Mouse (Mus musculus) kidney, postnatal 14 days (tissue): ENCODE data around the gene Syngr1.

Experiments
- DNase-seq: peaks from one replicate; pipeline ENCODE4 v3.0.0; 2022; ENCODE audit warnings: mixed read lengths

The Syngr1 gene

GRCm38 (mm10) chr15:80091121-80091955 lies at the start of gene Syngr1, which contains the start of gene Rpl3:
Gene Syngr1 (plus strand): TSS chr15:80091334.
Gene Rpl3 (minus strand): TSS chr15:80091868.
- peak; percentile 83 for DNase-seq

- no peak for DNase-seq
These were observed 49.0 kb upstream of the Syngr1 start for GRCm38 (mm10) chr15:80042152-80042551.

GRCm38 (mm10) chr15:80044249-80044648 lies 46.9 kb upstream of the Syngr1 start:
- DNase-seq, result no peak

- no peak for DNase-seq
These were observed 45.4 kb upstream of the Syngr1 start for GRCm38 (mm10) chr15:80045749-80046148.

GRCm38 (mm10) chr15:80047242-80047641 lies 43.9 kb upstream of the Syngr1 start:
- no peak for DNase-seq

GRCm38 (mm10) chr15:80047973-80048372 lies 43.2 kb upstream of the Syngr1 start:
- DNase-seq, result no peak

GRCm38 (mm10) chr15:80050093-80050492 lies 41.0 kb upstream of the Syngr1 start:
- peak; percentile 68 for DNase-seq

GRCm38 (mm10) chr15:80051092-80051761 lies 39.9 kb upstream of the Syngr1 start:
- DNase-seq, result peak; percentile 50

GRCm38 (mm10) chr15:80051782-80052181 lies 39.4 kb upstream of the Syngr1 start:
- no peak for DNase-seq

- DNase-seq, result peak; percentile 43
These were observed 37.6 kb upstream of the Syngr1 start for GRCm38 (mm10) chr15:80053381-80054033.

GRCm38 (mm10) chr15:80054034-80054710 lies 37.0 kb upstream of the Syngr1 start:
- no peak for DNase-seq

GRCm38 (mm10) chr15:80058151-80058550 lies 33.0 kb upstream of the Syngr1 start:
- DNase-seq, result no peak

GRCm38 (mm10) chr15:80059606-80060005 lies 31.5 kb upstream of the Syngr1 start:
- peak; percentile 73 for DNase-seq

GRCm38 (mm10) chr15:80060356-80061070 lies 30.6 kb upstream of the Syngr1 start:
- DNase-seq, result no peak

GRCm38 (mm10) chr15:80061071-80061550 lies 30.0 kb upstream of the Syngr1 start:
- DNase-seq, result no peak

- DNase-seq, result no peak
These were observed 28.8 kb upstream of the Syngr1 start for GRCm38 (mm10) chr15:80062339-80062738.

- DNase-seq, result no peak
These were observed 28.3 kb upstream of the Syngr1 start for GRCm38 (mm10) chr15:80062821-80063220.

- DNase-seq, result no peak
These were observed 26.2 kb upstream of the Syngr1 start for GRCm38 (mm10) chr15:80064965-80065364.

GRCm38 (mm10) chr15:80065414-80065813 lies 25.7 kb upstream of the Syngr1 start:
- peak; percentile 57 for DNase-seq

GRCm38 (mm10) chr15:80066538-80066937 lies 24.6 kb upstream of the Syngr1 start:
- DNase-seq, result no peak

- no peak for DNase-seq
These were observed 22.0 kb upstream of the Syngr1 start for GRCm38 (mm10) chr15:80069171-80069570.

- no peak for DNase-seq
These were observed 21.0 kb upstream of the Syngr1 start for GRCm38 (mm10) chr15:80070095-80070644.
